In the genomic region with DNA sequence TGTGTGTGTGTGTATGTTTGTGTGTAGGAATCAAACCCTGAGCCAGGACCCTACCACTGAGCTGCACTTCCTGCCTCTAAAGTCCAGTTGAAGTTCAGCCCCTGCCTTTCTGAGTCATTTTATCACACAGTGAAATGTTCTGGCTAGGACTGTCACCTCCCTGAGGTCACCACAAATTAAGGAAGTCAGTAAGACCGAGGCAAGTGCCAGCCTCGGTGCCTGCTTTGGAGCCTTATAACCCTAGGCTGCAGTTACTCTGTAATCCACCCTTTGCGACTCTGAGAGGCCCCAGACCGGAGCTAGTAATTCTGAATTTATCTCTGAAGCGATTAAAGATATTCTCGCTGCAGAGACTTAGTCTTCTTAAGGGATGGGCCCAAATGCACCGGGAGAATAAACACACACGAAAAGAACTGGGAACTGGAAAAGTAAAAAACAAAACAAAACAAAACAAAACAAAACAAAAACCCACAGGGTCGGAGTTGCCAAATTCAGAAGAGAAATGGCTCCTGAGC, we compare ENCODE assay signal across 8 mouse cellular contexts.
DNase-seq lines count a peak whose midpoint lies in the region; ATAC-seq lines count a peak whose summit lies in the region.

No protein-coding gene starts in this region.

- peak overlapping the region; percentile 51 for H3K9ac ChIP-seq in forebrain, embryonic 16.5 days (replicated peaks; ENCODE audit: low read depth, low read length)
- H3K9ac ChIP-seq in hindbrain, embryonic 16.5 days (ENCODE audit: low read depth, low read length): peak overlapping the region; percentile 56
- H3K9ac ChIP-seq in liver, embryonic 15.5 days: no peak overlapping the region
- peak overlapping the region; percentile 47; the same call in 1 of the 2 replicates for H3K9ac ChIP-seq in neural tube, embryonic 12.5 days

- H3K27me3 ChIP-seq in forebrain, embryonic 16.5 days (replicated peaks; ENCODE audit: control insufficient read depth, insufficient read depth, low read length): no peaks in the 10 kb centered on the region
- peaks cover 3% of the 10 kb centered on the region for H3K27me3 ChIP-seq in hindbrain, embryonic 16.5 days (replicated peaks; ENCODE audit: control insufficient read depth, insufficient read depth, low read length)
- peaks cover 21% of the 10 kb centered on the region for H3K27me3 ChIP-seq in liver, embryonic 15.5 days
- peaks cover 8% of the 10 kb centered on the region for H3K27me3 ChIP-seq in neural tube, embryonic 12.5 days (replicated peaks)

- no peaks in the 10 kb centered on the region for H3K9me3 ChIP-seq in forebrain, embryonic 16.5 days (ENCODE audit: control insufficient read depth, low read length)
- no peaks in the 10 kb centered on the region for H3K9me3 ChIP-seq in hindbrain, embryonic 16.5 days (ENCODE audit: control insufficient read depth, low read length)
- H3K9me3 ChIP-seq in liver, embryonic 15.5 days (replicated peaks): no peaks in the 10 kb centered on the region
- H3K9me3 ChIP-seq in neural tube, embryonic 12.5 days: no peaks in the 10 kb centered on the region

- peak overlapping the region; percentile 83 for H3K4me2 ChIP-seq in forebrain, embryonic 16.5 days (ENCODE audit: low read length)
- H3K4me2 ChIP-seq in hindbrain, embryonic 16.5 days (ENCODE audit: low read length): peak overlapping the region; percentile 81
- H3K4me2 ChIP-seq in liver, embryonic 15.5 days: peak overlapping the region; percentile 71
- peak overlapping the region; percentile 74 for H3K4me2 ChIP-seq in neural tube, embryonic 12.5 days (replicated peaks)

- WGBS in forebrain, embryonic 16.5 days: 6% methylated on average over 9 of the region's 9 CpGs
- 17% methylated on average over 9 of the region's 9 CpGs for WGBS in hindbrain, embryonic 16.5 days
- WGBS in liver, embryonic 15.5 days (ENCODE audit: insufficient replicate concordance): 2% methylated on average over 9 of the region's 9 CpGs
- WGBS in neural tube, embryonic 12.5 days: 13% methylated on average over 9 of the region's 9 CpGs

- peaks cover 12% of the 10 kb centered on the region for H3K4me1 ChIP-seq in forebrain, embryonic 16.5 days (replicated peaks; ENCODE audit: control insufficient read depth, insufficient read depth, low read length)
- peaks cover 13% of the 10 kb centered on the region for H3K4me1 ChIP-seq in hindbrain, embryonic 16.5 days (ENCODE audit: control insufficient read depth, insufficient read depth, low read depth, low read length)
- peaks cover 22% of the 10 kb centered on the region for H3K4me1 ChIP-seq in liver, embryonic 15.5 days (replicated peaks)
- H3K4me1 ChIP-seq in neural tube, embryonic 12.5 days: peaks cover 22% of the 10 kb centered on the region; the same call in 1 of the 2 replicates

- H3K36me3 ChIP-seq in forebrain, embryonic 16.5 days (ENCODE audit: control insufficient read depth, insufficient read depth): no peaks in the 10 kb centered on the region
- H3K36me3 ChIP-seq in hindbrain, embryonic 16.5 days (ENCODE audit: control insufficient read depth, insufficient read depth, low read length): no peaks in the 10 kb centered on the region
- H3K36me3 ChIP-seq in liver, embryonic 15.5 days (replicated peaks): no peaks in the 10 kb centered on the region
- H3K36me3 ChIP-seq in neural tube, embryonic 12.5 days: no peaks in the 10 kb centered on the region

- intact Hi-C loops in left cerebral cortex, postnatal 10 days (cut with DNase I): no loop called here

- H3K4me3 ChIP-seq in forebrain, embryonic 16.5 days (replicated peaks; ENCODE audit: low read length): peak overlapping the region; percentile 40
- H3K4me3 ChIP-seq in hindbrain, embryonic 16.5 days (ENCODE audit: low read length): peak overlapping the region; percentile 42
- H3K4me3 ChIP-seq in liver, embryonic 15.5 days (replicated peaks): peak overlapping the region; percentile 41
- H3K4me3 ChIP-seq in neural tube, embryonic 12.5 days: peak overlapping the region; percentile 35

- DNase-seq in 3T3-L1 (ENCODE audit: low read depth, low spot score) (peak; percentile 57), NIH3T3 (ENCODE audit: low read depth) (peak; percentile 17)
- no peak for DNase-seq in ovary, adult 18-20 months (ENCODE audit: low spot score)
- no peak for DNase-seq in left cerebral cortex, postnatal 10 days (ENCODE audit: extremely low spot score in 1 of 2, low spot score in 2 of 2)

- no peak; the same call in 1 of the 2 replicates for ATAC-seq in forebrain, embryonic 16.5 days
- ATAC-seq in hindbrain, embryonic 16.5 days: no peak
- no peak for ATAC-seq in liver, embryonic 15.5 days (ENCODE audit: insufficient read depth)
- no peak for ATAC-seq in neural tube, embryonic 12.5 days (ENCODE audit: low FRiP score, low read depth)

- H3K27ac ChIP-seq in forebrain, embryonic 16.5 days (ENCODE audit: low read length): no peak overlapping the region; the same call in 1 of the 2 replicates
- peak overlapping the region; percentile 49 for H3K27ac ChIP-seq in hindbrain, embryonic 16.5 days (ENCODE audit: low read depth, low read length)
- peak overlapping the region; percentile 64 for H3K27ac ChIP-seq in liver, embryonic 15.5 days (replicated peaks)
- no peak overlapping the region for H3K27ac ChIP-seq in neural tube, embryonic 12.5 days

Comparison
In these comparisons a context has a peak if more than half of its experiments do, and no peak if none do; other contexts are left out.
1. DNase-seq: peak in 3T3-L1 (single experiment) and NIH3T3 (single experiment); none in ovary, adult 18-20 months (single experiment) and left cerebral cortex, postnatal 10 days (0 of 2).
2. H3K27ac ChIP-seq: peak in hindbrain, embryonic 16.5 days (single experiment) and liver, embryonic 15.5 days (single experiment); none in forebrain, embryonic 16.5 days (single experiment) and neural tube, embryonic 12.5 days (single experiment).
3. Peak in every context shown above with its lines, with median percentiles within 50 percentile points of each other: H3K4me2 ChIP-seq and H3K4me3 ChIP-seq.